Mouse (Mus musculus) ES-Bruce4 (cell line): ENCODE results near the gene Vmn2r43. TPM values are rescaled to one million over a fixed set of nuclear protein-coding genes. Genes with fewer than 3 reads are reported as not detected.
"Not testable (repeated sequence)": the region's sequence is repeated elsewhere in the genome, so short reads cannot be mapped to it uniquely, and the experiment has no call there.

Experiments
- H3K27ac ChIP-seq: 2 replicates; pipeline ENCODE4 v1.5.1; 2012; ENCODE audit warnings: low read length, inconsistent platforms; ENCODE audit not compliant: insufficient read depth
- H3K27me3 ChIP-seq: 2 replicates; pipeline ENCODE4 v1.6.1; 2012; ENCODE audit warnings: mild to moderate bottlenecking, low read length, inconsistent platforms; ENCODE audit not compliant: control insufficient read depth, poor library complexity, insufficient read depth, severe bottlenecking
- H3K36me3 ChIP-seq: 2 replicates; pipeline ENCODE4 v1.6.1; 2012; ENCODE audit warnings: inconsistent platforms, mild to moderate bottlenecking, low read length, moderate library complexity; ENCODE audit not compliant: control insufficient read depth, poor library complexity, insufficient read depth, severe bottlenecking
- H3K4me1 ChIP-seq: one replicate; pipeline ENCODE4 v1.8.1; 2011; ENCODE audit warnings: low read length; ENCODE audit not compliant: control insufficient read depth, insufficient read depth
- H3K4me3 ChIP-seq: 2 replicates; pipeline ENCODE4 v1.5.1; 2011; ENCODE audit warnings: low read depth, mild to moderate bottlenecking, low read length
- H3K9ac ChIP-seq: 2 replicates; pipeline ENCODE4 v1.6.1; 2012; ENCODE audit warnings: low read depth, mild to moderate bottlenecking, inconsistent platforms; ENCODE audit not compliant: poor library complexity, severe bottlenecking
- H3K9me3 ChIP-seq: replicated peaks from 2 replicates; pipeline ENCODE4 v1.6.1; 2012; ENCODE audit warnings: mild to moderate bottlenecking, low read length, inconsistent platforms; ENCODE audit not compliant: control insufficient read depth, poor library complexity, insufficient read depth, severe bottlenecking
- polyA plus RNA-seq: library from polyadenylated mRNA; stranded (reverse); fragments of >200 nt; gene quantifications from 2 replicates; pipeline ENCODE4 v1.2.4, GENCODE M21; 2011; ENCODE audit warnings: low read depth; ENCODE audit not compliant: missing spikeins, insufficient read depth, insufficient read length

Vmn2r43 gene
- polyA plus RNA-seq: not detected in 2 replicates

DNA sequence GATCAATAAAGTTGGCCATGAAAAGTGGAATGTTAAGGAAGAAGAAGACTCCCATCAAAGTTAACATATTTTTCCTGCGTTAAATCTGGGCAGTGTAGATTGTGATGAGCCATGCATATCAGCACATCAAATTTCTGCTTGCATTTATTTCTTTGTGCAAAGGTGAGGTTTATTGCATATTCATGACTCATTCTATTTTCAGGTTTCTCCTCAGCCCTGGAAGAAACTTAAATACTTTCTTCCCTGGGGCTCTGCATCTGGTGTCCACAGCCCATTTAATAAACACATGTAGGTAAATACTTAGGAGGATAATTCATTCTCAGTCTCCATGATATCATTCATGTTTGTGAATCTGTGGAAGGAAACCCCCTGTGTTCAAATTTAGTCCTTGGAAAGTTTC, at the start of gene Vmn2r43:
Gene Vmn2r43, minus strand, starts transcription at position 101 of the 400 bp plus-strand sequence.
- H3K36me3 ChIP-seq, H3K4me1 ChIP-seq, H3K9me3 ChIP-seq, H3K27me3 ChIP-seq, H3K4me3 ChIP-seq, H3K27ac ChIP-seq, H3K9ac ChIP-seq: not testable (repeated sequence)

DNA sequence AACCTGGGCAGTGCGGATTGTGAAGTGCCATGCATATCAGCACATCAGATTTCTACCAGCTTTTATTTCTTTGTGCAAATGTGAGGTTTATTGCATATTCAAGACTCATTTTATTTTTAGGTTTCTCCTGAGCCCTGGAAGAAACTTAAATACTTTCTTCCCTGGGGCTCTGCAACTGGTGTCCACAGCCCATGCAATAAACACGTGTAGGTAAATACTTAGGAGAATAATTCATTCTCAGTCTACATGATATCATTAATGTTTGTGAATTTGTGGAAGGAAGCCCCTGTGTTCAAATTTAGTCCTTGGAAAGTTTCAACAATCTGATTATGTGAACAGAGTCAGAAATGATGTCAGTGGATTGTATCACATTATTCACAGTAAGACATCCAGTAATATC, 60.2 kb downstream of the Vmn2r43 start, which contains the start of gene Vmn2r42:
Gene Vmn2r42, minus strand, starts transcription at position 101 of the 400 bp plus-strand sequence.
- not testable (repeated sequence) for H3K4me3 ChIP-seq, H3K4me1 ChIP-seq, H3K9ac ChIP-seq, H3K27me3 ChIP-seq, H3K9me3 ChIP-seq, H3K27ac ChIP-seq, H3K36me3 ChIP-seq

Other genes with a start within 250 kb of the Vmn2r43 start
- not detected in 2 replicates for gene Vmn2r41, start 98.9 kb downstream of the Vmn2r43 start, polyA plus RNA-seq
- not detected in 2 replicates for gene Vmn2r42, start 60.3 kb downstream of the Vmn2r43 start, polyA plus RNA-seq
- gene Vmn2r44, start 122.7 kb upstream of the Vmn2r43 start, polyA plus RNA-seq: not detected in 2 replicates
- not detected in 2 replicates for gene Vmn2r45, start 228.5 kb upstream of the Vmn2r43 start, polyA plus RNA-seq